Mouse (Mus musculus): ENCODE data around the gene Cfap43.
A peak's percentile ranks its signal among the peaks of the same experiment; 100 is the strongest.

The Cfap43 gene

GRCm38 (mm10) chr19:47885886-47886285 is 33.2 kb downstream of the Cfap43 start:
- DNase-seq (ENCODE audit: low spot score in 2 of 2) = no peak

GRCm38 (mm10) chr19:47885191-47885743 is 33.8 kb downstream of the Cfap43 start:
- DNase-seq (ENCODE audit: low spot score in 2 of 2) = no peak

GRCm38 (mm10) chr19:47884296-47885085 is 34.6 kb downstream of the Cfap43 start:
- DNase-seq (ENCODE audit: low spot score in 2 of 2) = no peak

GRCm38 (mm10) chr19:47882882-47883254 is 36.2 kb downstream of the Cfap43 start:
- DNase-seq (ENCODE audit: low spot score in 2 of 2) = no peak

- peak in 1 of 2 experiments; percentile 77 for DNase-seq (ENCODE audit: low spot score in 2 of 2)
Observed at GRCm38 (mm10) chr19:47882151-47882881, 36.8 kb downstream of the Cfap43 start.

GRCm38 (mm10) chr19:47881538-47881937 is 37.5 kb downstream of the Cfap43 start:
- DNase-seq (ENCODE audit: low spot score in 2 of 2) = no peak

GRCm38 (mm10) chr19:47876252-47876651 is 42.8 kb downstream of the Cfap43 start:
- no peak for DNase-seq (ENCODE audit: low spot score in 2 of 2)

GRCm38 (mm10) chr19:47871515-47871914 is 47.6 kb downstream of the Cfap43 start:
- no peak for DNase-seq (ENCODE audit: low spot score in 2 of 2)

- DNase-seq (ENCODE audit: low spot score in 2 of 2) = no peak
Observed at GRCm38 (mm10) chr19:47870102-47870666, 48.9 kb downstream of the Cfap43 start.

- no peak for DNase-seq (ENCODE audit: low spot score in 2 of 2)
Observed at GRCm38 (mm10) chr19:47869516-47869915, 49.6 kb downstream of the Cfap43 start.

GRCm38 (mm10) chr19:47868951-47869350 is 50.1 kb downstream of the Cfap43 start:
- DNase-seq (ENCODE audit: low spot score in 2 of 2) = no peak

GRCm38 (mm10) chr19:47867628-47868175 is 51.4 kb downstream of the Cfap43 start:
- no peak for DNase-seq (ENCODE audit: low spot score in 2 of 2)

- DNase-seq (ENCODE audit: low spot score in 2 of 2) = peak; percentile 90 to 95
Observed at GRCm38 (mm10) chr19:47865353-47865947, 53.6 kb downstream of the Cfap43 start, which contains the start of gene Gsto2. Gene Gsto2 (plus strand): TSS chr19:47865534.

- no peak for DNase-seq (ENCODE audit: low spot score in 2 of 2)
Observed at GRCm38 (mm10) chr19:47864721-47865120, 54.4 kb downstream of the Cfap43 start.

- DNase-seq (ENCODE audit: low spot score in 2 of 2) = no peak
Observed at GRCm38 (mm10) chr19:47864051-47864450, 55.0 kb downstream of the Cfap43 start.

GRCm38 (mm10) chr19:47862581-47862980 is 56.5 kb downstream of the Cfap43 start:
- DNase-seq (ENCODE audit: low spot score in 2 of 2) = no peak

GRCm38 (mm10) chr19:47859180-47859579 is 59.9 kb downstream of the Cfap43 start:
- DNase-seq (ENCODE audit: low spot score in 2 of 2) = no peak

- no peak for DNase-seq (ENCODE audit: low spot score in 2 of 2)
Observed at GRCm38 (mm10) chr19:47857957-47858942, 60.8 kb downstream of the Cfap43 start.

GRCm38 (mm10) chr19:47854796-47855783 is 64.0 kb downstream of the Cfap43 start, which contains the start of gene Gsto1:
Gene Gsto1 (plus strand): TSS chr19:47854970.
- DNase-seq (ENCODE audit: low spot score in 2 of 2) = peak; percentile 69 to 89

All from left cerebral cortex, adult 9 months (tissue).